Mouse (Mus musculus) testis, adult 2 months (tissue): Measurements from ENCODE around the gene Syn3.

Experiments used
- CTCF ChIP-seq: fragments of 200-500 bp; IDR thresholded peaks from 2 replicates; pipeline ENCODE4 v1.5.1; 2012; ENCODE audit warnings: low read depth, mild to moderate bottlenecking, inconsistent platforms, low read length, moderate library complexity; ENCODE audit not compliant: control insufficient read depth, insufficient read depth, insufficient replicate concordance
- POLR2A ChIP-seq: fragments of 200-500 bp; IDR thresholded peaks from 2 replicates; pipeline ENCODE4 v1.6.1; 2012; ENCODE audit warnings: low read depth, mild to moderate bottlenecking, inconsistent platforms, low read length, moderate library complexity; ENCODE audit not compliant: control insufficient read depth

DNA sequence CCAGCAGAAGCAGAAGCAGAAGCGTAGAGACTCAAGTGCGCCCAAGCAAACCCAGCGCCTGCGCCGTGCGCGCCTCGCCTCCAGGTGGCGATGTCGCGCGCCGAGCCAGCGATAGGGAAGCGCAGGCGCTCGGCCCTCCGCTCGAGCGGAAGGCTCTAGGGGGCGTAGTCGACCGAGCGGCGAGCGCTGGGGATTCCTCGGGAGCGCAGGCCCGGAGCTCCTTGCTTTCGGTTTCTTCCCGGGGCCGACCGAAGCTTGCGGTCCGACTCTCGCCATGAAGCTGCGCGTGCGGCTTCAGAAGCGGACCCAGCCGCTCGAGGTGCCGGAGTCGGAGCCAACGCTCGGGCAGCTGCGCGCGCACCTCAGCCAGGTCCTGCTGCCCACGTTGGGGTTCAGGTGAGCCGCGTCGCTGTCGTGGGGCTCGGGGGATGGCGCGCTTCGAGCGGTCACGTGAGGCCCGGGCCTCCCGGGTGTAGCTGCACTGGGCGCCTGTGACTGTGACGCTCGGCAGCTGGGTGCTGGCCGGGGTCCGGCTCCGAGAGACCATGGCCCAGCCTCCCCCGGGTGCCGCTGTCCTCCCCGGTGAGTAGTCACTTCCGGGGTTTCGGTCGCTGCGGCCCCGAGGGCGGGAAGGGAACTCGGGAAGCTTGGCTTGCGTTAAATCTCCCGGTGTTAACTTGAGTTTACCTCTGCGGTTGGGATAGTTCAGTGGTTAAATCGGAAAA lies 476.8 kb downstream of the Syn3 start, which contains the start of gene Fbxo7:
- TF ChIP-seq CTCF = peak; percentile 84
- peak; percentile 50 for TF ChIP-seq POLR2A
